Mouse (Mus musculus): ENCODE results near the gene Arf3.
"Not testable (repeated sequence)": the region's sequence is repeated elsewhere in the genome, so short reads cannot be mapped to it uniquely, and the experiment has no call there.

Arf3 gene
- long read RNA-seq, experiment 1, full-length matches to known transcripts, result 7 of 30 reads
- long read RNA-seq, experiment 1, partial matches to known transcripts, result 1 of 30 reads
- long read RNA-seq, experiment 1, other reads (novel, unspliced or antisense), result 22 of 30 reads
- long read RNA-seq, experiment 2, full-length matches to known transcripts, result 25 of 40 reads
- long read RNA-seq, experiment 2, partial matches to known transcripts, result 0 of 40 reads
- long read RNA-seq, experiment 2, other reads (novel, unspliced or antisense), result 15 of 40 reads

DNA sequence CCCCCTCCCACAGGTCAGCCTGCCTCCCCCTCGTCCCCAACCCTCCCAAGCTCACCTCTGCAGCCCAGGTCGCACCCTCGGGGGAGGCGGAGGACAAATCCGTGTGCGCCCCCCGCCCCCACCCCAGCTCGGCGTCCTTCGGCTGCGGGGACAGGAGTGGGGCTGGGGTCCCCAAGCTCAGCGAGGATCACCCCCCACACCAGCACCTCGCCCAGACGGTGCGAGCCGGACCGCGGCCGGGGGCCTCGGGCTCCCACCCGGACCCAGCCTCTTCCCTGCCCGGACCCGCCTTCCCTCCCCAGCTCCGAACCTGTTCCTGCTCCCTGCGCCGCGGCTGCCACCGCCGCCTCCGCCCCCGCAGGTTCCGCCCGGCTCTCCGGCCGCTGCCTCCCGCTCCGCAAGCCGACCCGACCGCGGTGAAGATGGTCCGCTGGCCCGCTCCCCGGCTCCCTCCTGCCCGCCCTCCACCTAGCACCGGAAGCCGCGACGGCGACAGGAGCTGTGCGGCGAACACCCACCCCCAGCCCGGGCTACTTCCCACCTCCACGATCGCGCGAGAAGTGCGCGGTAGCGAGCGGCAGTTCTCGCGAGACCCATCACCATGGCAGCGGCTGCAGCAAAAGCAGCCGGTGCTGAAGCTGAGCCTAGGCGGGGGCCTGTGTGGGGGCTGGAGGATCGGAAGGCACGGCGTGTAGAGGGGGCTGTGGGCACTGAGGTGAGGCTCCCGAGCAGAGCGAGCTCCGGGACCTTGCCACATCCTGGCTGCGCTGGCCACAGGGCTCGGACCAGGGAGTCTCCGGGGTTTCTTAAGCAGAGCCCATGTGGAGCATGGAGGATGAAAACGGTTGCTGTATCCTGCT is at the start of gene Arf3:
Gene Arf3, minus strand, starts transcription at position 545 of the 860 bp plus-strand sequence.
- intact Hi-C loops (cut with DNase I), result no loop called here

DNA sequence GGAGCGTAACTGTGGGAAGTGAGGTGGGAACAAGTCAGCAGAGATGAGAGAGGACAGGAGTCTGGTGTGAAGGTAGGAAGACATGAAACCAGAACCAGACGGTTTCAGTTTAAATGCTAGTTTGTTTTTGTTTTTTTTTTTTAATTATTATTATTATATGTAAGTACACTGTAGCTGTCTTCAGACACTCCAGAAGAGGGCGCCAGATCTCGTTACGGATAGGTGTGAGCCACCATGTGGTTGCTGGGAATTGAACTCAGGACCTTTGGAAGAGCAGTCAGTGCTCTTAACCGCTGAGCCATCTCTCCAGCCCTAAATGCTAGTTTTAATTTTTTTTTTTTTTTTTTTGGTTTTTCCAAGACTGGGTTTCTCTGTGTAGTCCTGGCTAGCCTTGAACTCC is 47.2 kb upstream of the Arf3 start:
- intact Hi-C loops (cut with DNase I), result not testable (repeated sequence)

DNA sequence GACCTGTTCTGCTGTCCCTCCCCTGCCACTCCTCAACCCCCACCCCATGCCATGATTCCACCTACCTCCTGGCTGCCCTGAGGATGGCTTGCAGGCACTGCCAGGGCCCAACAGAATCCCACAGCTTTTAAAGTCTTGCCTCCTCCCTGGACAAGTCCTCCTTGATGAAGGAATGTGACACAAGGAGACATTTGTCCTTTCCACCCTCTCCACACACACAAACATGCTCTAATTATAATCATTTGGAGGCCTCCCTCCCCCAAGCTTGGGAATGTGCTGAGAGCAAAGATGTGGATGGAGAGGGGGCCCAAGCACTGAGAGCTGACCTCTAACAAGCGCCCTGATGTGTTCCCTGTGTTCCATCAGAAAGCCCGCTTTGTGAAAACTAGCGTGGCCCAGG is 46.4 kb upstream of the Arf3 start, which contains the start of gene Ddn:
Gene Ddn, minus strand, starts transcription at position 101 of the 400 bp plus-strand sequence.
- intact Hi-C loops (cut with DNase I), result loop anchor here (5.0 kb wide), 1 partner anchor 147 kb away; the partner anchor contains the start of gene Ddx23

DNA sequence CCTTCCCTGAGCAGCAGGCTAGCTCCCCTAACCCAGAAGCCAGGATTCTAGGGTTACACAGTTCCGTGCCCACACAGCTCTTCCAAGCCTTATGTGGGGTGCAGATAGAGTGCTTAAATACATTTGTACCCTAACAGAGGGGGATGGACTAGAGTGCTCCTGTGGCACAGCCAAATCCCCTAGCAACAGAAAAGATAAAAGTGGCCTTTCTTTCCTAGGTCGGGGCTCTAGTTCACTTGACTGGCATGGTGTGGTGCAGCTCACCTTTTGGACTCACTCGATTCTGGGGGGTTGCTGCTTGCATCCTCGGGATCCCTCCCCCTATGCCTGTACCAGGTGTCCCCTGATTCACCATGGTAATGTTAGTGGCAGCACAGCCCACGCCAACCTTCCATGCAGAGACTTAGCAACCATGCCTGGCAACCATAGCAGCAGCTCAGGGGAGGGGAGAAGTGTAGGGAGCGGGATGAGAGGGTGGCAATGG is 45.7 kb upstream of the Arf3 start:
- intact Hi-C loops (cut with DNase I), result loop anchor here (5.0 kb wide), 1 partner anchor 146 kb away; the partner anchor contains the start of gene Ddx23

DNA sequence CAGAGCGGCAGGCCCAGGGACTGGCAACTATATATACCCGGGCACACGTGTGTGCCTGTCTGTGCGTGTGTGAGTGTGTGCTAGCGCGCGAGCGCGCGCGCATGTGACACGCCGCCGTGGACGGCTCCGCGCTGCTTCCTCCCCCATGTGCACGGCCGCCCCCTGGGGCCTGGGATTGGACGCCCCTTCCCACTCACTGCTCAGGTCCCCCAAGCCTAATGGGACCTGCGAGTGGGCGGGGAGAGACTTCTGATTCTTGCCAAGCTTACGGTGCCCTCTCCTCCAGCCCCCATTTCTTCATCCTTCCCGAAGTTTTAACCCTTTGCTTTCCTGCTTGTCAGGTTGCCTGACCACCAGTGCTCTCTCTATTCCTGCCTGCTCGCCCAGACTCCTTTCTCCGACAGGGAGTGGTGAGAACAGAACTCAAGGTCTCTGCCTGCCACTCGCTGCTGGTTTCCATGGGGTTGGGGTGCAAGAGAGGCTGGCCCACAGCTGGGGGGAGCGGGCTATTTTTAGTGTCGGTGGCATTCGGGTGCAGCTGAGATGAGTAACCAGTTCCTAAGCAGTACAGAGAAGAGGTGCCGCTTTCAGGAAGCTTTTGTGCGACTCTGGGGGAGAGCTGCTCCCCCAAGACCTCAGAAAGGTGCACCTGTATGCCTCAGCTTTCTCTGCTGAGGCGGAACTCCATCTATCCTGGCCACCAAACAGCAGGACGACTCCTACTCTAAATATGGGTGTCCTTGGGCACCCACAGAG is 45.1 kb upstream of the Arf3 start:
- intact Hi-C loops (cut with DNase I), result loop anchor here (5.0 kb wide), 1 partner anchor 146 kb away; the partner anchor contains the start of gene Ddx23

DNA sequence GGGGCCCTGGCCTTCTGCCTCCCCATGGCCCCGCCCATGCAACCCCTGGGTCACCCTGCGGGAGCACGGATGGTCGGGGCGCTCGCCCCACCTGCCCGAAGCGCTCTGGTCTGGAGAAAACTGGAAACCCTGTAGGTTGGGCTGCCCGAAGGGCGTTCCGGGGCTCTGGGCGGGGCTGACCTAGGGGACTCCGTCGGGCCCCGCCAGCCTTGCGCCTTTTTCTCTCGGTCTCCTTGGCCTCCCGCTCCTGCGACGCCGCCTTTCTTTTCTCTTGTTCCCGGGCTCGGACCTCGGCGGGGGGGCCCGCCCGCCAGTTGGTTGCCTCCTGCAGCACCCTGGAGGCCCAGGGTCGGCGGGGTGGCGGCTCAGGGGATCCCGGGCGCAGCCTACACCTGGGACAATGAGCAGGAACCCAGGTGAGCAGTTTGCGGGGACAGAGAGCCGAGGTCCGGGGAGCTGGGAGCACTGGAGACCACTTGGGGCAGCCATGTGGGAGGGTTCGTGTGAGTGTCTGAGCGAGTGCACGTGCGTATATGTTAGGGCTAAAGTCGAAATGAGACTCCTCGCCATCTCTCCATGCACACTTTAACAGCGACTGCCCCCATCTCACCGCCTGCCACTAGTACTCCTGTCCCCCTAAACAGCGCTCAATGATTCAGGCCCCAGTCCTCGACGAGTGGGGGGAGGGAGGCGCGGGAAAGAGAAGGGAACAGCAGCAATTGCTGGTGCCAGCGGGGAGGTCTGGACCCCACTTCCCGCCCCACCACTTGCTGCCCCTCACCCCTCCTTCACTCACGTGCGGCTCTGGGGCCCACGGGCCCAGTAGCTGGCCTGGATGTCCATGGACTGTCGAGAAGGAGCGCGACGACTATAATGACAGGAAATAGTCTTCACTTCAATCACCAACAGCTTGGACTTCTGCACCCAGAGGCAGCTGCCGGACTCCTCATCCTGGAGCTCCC is 44.1 kb upstream of the Arf3 start:
- intact Hi-C loops (cut with DNase I), result loop anchor here (5.0 kb wide), 1 partner anchor 145 kb away; the partner anchor contains the start of gene Ddx23

DNA sequence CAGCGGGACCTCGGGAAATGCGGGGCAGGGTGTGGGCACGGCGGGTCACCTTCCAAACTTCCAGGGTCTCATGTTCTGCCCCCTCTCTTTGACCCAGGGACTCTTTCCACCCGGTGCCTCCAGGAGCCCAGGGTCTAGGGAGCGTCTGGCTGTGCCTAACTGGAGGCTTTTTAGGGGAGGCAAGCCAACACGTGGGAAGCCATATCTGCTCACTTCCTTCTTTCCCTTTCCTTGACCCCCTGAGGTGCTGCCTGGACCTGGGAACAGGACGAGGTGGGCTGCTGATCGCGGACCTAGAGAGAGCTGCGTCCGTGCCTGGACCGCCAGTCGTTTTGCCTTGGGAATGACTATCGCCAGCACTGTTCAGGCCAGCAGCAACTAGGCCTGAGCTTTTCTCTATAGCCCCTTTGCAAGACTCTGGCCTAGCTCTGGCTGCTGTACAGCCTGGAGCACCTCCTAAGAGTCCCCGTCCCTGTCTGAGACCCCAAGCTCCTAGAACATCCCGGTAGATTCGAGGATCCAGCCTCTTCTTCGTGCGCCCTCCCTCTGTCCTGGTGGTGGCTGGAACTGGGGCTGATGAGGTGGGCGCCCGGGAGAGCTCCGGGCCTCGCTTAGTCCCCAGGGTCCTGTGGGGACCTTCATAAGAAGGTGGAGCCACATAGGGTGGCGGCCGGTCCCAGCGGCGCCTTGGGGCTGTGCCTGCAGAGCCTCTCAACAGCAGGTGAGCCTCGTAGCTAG is 43.2 kb upstream of the Arf3 start:
- intact Hi-C loops (cut with DNase I), result loop anchor here (5.0 kb wide), 1 partner anchor 144 kb away; the partner anchor contains the start of gene Ddx23

DNA sequence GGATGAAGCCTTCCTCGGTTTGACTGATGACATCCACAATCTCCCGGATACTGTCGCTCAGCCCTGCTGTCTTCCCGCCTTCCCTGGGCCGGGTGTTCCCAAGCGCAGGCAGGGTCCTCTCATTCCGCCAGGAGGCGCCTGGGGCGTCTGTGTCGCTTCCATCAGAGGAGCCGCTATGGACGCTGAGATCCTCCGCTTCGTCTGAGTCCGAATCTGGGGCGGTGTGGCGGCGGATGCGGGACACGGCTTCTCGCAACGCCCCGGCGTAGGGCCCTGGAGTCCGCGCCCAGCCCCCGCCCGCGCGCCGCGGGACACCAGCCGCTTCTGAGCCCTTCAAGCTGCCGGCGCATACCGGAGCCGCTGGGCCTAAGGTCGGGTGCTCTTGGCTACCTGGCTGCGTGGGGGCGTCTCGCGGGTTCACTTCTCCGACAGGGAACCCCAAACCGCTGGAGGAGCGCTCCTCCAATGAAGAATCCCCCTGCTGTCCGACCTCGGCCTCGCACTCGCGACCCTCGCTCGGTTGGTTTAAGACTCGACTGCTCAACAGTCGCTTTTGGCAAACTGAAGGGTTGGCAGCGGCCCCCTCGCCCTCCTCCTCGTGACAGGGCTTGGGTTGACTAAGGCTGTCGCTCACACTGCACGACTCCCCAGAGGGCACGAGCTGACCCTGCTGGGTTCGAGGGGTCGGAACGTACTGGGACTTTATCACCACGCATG is 42.5 kb upstream of the Arf3 start:
- intact Hi-C loops (cut with DNase I), result loop anchor here (5.0 kb wide), 1 partner anchor 143 kb away; the partner anchor contains the start of gene Ddx23

DNA sequence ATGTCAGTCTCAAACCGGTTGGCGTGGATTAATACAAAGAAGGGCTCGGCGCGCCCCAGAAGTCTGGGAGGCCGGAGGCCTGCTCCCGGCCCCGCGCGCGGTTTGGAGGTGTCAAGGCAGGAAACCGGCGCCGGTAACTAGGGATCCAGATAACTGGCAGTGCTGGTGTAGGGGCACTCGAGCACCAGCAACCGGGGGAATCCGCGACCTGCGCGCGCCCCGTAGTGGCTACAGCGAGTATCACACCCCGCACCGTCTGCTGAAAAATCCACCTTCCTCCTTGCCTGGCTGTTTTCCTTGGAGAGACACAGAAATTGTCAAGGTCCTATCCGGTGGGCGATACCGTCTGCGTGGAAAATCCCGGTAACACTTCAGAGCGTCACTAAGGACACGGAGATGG is 41.0 kb upstream of the Arf3 start:
- intact Hi-C loops (cut with DNase I), result loop anchor here (5.0 kb wide), 1 partner anchor 37 kb away; no protein-coding TSS in a partner anchor

DNA sequence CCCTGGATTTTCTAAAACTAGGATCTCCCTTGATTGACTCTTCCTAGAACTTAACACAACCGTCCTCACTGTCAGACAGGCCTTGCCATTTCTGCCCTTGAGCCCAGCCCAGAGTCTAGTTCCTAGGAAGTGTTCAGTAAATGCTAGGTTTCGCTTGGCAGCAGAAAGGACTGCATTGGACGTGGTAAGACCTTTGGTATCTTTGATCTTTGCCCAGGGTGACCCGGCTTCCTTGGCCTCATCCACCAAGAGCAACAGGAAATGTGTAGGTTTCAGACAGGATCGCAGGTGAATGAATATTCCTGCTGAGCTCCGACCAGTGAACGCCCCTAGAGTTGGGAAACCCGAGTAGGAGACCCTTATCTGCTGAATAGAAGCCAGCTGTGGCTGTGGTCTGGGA is 39.9 kb upstream of the Arf3 start:
- intact Hi-C loops (cut with DNase I), result loop anchor here (5.0 kb wide), 1 partner anchor 36 kb away; no protein-coding TSS in a partner anchor

DNA sequence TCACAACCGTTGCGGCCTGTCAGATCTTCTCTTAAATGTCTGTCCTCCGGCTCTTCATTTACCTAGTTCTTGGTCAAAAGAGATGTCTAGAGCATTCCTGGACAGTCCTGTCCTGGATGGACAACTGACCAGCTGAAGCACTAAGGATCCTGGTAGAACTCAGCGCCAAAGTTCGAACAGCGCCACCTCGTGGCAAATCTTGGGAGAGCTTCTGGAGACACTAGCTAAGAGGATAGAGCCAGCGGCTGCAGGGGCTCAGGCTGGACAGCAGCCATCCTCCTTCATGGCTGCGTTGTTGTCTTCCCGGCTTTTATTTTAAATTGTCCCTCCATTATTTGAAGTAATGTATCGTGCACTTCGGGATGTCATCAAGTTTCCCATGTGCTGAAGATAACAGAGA is 36.4 kb upstream of the Arf3 start:
- intact Hi-C loops (cut with DNase I), result loop anchor here (5.0 kb wide), 1 partner anchor 87 kb away; no protein-coding TSS in a partner anchor

DNA sequence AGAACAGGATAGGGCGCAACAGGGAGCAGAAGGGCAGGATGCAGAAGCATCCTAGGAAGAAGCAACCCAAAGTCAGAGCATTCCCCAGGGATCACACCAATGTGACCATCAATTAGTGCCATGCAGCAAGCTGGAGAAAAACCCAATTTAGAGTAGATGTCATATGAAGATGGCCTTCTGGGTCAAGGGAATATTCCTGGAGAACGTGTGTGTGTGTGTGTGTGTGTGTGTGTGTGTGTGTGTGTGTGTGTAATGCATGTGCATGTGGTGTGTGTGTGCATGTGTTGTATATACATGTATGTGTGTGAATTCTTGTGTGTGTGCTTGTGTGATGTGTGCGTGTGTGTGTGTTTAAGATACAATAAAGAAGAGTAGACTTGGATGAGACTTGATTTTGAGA is 35.9 kb upstream of the Arf3 start:
- intact Hi-C loops (cut with DNase I), result loop anchor here (5.0 kb wide), 1 partner anchor 87 kb away; no protein-coding TSS in a partner anchor

DNA sequence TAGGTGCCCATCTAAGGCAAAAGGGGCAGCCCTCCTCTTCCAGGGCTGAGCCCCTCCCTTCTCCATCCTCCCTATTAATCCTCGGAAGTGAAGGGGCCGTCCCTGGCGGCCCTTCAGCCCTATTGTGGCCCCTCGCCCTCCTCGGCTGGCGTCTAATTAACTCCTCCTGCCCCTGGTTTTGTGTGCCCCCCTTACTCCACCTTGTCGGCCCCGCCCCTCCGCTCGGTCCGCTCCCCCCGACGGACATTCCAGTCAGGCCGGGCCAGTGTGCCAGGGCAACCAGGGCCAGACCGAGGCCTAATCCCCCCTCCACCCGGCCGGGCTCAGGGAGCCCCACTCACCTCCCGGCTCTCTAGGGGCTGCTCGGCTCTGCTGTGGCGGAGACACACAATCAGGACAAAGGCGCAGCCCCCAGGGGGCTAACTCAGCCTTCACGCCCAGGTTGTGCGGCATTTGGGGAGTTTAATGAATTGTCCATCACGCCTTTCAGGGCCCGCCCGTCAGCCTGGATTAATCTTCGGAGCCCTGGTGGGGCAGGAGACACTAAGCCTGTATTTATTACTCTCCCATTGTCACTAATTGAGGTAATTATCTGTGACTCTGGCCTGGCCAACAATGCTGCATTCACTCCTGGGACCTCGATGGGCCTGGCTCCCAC is 35.0 kb upstream of the Arf3 start:
- intact Hi-C loops (cut with DNase I), result loop anchor here (5.0 kb wide), 1 partner anchor 86 kb away; no protein-coding TSS in a partner anchor

DNA sequence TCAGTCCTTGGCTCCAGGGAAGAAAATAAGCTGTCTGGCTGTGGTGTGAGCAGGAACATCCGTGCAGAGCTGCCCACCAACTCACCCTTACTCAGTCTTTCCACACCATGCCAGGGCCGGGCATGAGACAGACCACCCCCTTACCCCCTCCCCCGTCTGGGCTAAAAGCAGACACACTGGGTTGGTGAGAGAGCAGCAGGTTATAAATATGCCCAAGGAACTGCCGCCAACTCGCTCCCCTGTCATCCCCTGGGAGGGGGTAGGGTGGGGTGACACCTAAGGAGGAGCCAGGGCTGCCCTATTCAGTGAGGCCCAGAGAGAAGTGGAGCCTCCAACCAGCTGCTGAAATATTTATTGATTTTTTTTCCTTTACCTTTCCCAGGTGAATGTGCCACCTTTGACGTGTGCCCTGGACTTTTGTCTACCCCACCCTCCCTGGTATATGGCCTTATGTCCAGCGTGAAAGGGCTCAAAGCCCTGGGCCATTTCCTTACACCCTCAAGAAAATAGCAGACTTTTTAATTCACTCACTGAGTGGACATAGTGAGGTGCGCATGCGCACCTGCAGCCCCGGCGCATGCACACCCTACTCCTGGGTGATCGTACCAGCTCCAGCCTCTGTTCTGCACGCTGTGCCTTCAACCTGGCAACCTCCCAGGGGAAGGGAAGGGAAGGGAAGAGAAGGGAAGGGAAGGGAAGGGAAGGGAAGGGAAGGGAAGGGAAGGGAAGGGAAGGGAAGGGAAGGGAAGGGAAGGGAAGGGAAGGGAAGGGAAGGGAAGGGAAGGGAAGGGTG is 34.0 kb upstream of the Arf3 start:
- intact Hi-C loops (cut with DNase I), result loop anchor here (5.0 kb wide), 1 partner anchor 85 kb away; no protein-coding TSS in a partner anchor

DNA sequence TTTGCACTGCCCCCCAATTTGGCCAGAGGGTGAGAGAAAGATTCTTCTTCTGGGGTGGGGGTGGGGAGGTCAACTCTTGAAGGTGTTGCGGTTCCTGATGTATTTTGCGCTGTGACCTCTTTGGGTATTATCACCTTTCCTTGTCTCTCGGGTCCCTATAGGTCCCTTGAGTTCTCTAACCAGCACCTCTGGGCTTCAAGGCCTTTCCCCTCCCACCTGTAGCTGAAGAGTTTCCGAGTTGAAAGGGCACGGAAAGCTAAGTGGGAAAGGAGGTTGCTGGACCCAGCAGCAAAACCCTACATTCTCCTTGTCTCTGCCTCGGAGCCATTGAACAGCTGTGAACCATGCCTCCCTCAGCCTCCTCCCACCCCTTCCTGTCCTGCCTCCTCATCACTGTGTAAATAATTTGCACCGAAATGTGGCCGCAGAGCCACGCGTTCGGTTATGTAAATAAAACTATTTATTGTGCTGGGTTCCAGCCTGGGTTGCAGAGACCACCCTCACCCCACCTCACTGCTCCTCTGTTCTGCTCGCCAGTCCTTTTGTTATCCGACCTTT is 30.2 kb upstream of the Arf3 start:
- intact Hi-C loops (cut with DNase I), result loop anchor here (5.0 kb wide), 1 partner anchor 66 kb away; the partner anchor contains the start of gene Fkbp11
